Mouse (Mus musculus) CH12.LX (cell line): ENCODE measurements around the gene Gemin2.
"Not testable (repeated sequence)": the region's sequence is repeated elsewhere in the genome, so short reads cannot be mapped to it uniquely, and the experiment has no call there.

ENCODE experiments used
- CHD2 ChIP-seq: IDR thresholded peaks from 2 replicates; pipeline ENCODE4 v1.6.1; 2011; ENCODE audit warnings: low read length, improper control_type of control experiment
- CTCF ChIP-seq, 2 experiments: IDR thresholded peaks in 1 of 2; conservative IDR thresholded peaks in 1 of 2; 2 replicates each; pipeline ENCODE4 v1.5.1; 2011 to 2012; ENCODE audit warnings: low read depth in 2 of 2, low read length in 2 of 2, improper control_type of control experiment in 1 of 2, inconsistent platforms in 1 of 2, mild to moderate bottlenecking in 1 of 2, moderate library complexity in 1 of 2
- E2F4 ChIP-seq: IDR thresholded peaks from 2 replicates; pipeline ENCODE4 v1.6.1; 2011; ENCODE audit warnings: low read depth, low read length, improper control_type of control experiment; ENCODE audit not compliant: insufficient replicate concordance
- EP300 ChIP-seq: IDR thresholded peaks from 2 replicates; pipeline ENCODE4 v1.6.1; 2011; ENCODE audit warnings: low read length, improper control_type of control experiment
- ETS1 ChIP-seq: conservative IDR thresholded peaks from 2 replicates; pipeline ENCODE4 v1.6.1; 2012; ENCODE audit warnings: low read depth, mild to moderate bottlenecking, inconsistent platforms, low read length, improper control_type of control experiment, moderate library complexity
- MAFK ChIP-seq: IDR thresholded peaks from 2 replicates; pipeline ENCODE4 v1.6.1; 2011; ENCODE audit warnings: low read length, improper control_type of control experiment; ENCODE audit not compliant: insufficient replicate concordance
- POLR2A ChIP-seq: IDR thresholded peaks from 2 replicates; pipeline ENCODE4 v1.6.1; 2011; ENCODE audit warnings: low read depth, mild to moderate bottlenecking, improper control_type of control experiment, low read length
- POLR2AphosphoS2 ChIP-seq: IDR thresholded peaks from 2 replicates; pipeline ENCODE4 v1.6.1; 2011; ENCODE audit warnings: low read depth, low read length, improper control_type of control experiment
- USF1 ChIP-seq: IDR thresholded peaks from 2 replicates; pipeline ENCODE4 v1.6.1; 2014; ENCODE audit warnings: low read depth, mild to moderate bottlenecking, inconsistent platforms, low read length, improper control_type of control experiment
- ZC3H11A ChIP-seq: IDR thresholded peaks from 2 replicates; pipeline ENCODE4 v1.6.1; 2012; ENCODE audit warnings: low read depth, mild to moderate bottlenecking, inconsistent platforms, low read length, improper control_type of control experiment
- ZKSCAN1 ChIP-seq: IDR thresholded peaks from 2 replicates; pipeline ENCODE4 v1.6.1; 2012; ENCODE audit warnings: low read depth, inconsistent platforms, low read length, improper control_type of control experiment, borderline replicate concordance

DNA sequence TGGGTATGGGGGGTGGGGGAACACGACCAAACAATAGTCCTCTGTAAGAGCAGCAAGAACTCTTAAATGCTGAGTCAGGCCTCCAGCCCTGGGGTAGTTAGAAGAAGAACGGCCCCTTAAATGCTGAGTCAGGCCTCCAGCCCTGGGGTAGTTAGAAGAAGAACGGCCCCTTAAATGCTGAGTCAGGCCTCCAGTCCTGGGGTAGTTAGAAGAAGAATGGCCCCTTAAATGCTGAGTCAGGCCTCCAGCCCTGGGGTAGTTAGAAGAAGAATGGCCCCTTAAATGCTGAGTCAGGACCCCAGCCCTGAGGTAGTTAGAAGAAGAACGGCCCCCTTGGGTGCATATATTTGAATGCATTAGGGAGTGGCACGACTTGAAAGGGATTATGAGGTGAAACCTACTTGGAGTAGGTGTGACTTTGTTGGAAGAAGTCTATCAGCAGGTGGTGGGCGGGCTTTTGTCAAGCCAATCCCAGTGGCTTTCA, 32.0 kb upstream of the Gemin2 start:
- peak; percentile 85 for TF ChIP-seq MAFK
- not testable (repeated sequence) for TF ChIP-seq CTCF (conservative IDR thresholded peaks at IDR 0.05 in 1 of 2, IDR thresholded peaks at IDR 0.05 in 1 of 2; ENCODE audit: low read depth in 2 of 2, low read length in 2 of 2); ZC3H11A; CHD2; POLR2A; USF1; ETS1; E2F4; EP300; ZKSCAN1; POLR2AphosphoS2
